Mouse (Mus musculus): ENCODE results near the gene Olfr1260.

The Olfr1260 gene

DNA sequence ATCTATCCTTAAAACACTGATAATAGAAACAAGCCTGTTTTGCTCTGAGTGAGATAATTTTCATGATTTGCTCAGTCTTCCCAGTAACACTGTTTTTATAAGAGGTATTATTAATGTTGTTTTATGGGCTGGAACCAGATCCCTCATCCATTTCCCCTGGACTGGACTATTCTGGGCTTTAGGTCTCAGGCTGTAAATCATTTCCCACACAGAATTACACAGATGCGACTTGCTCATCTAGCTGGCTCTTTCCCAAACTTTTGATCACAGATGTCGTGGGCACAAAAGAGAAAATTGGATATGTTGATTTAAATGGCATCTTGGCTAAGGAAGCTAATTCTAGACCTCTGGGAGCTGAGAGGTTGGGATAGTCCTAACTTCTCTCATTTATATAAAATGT, at the start of gene Olfr1260:
TSS of gene Olfr1260 (plus strand) at position 157 of the 400 bp plus-strand sequence.
- DNase-seq: no peak

DNA sequence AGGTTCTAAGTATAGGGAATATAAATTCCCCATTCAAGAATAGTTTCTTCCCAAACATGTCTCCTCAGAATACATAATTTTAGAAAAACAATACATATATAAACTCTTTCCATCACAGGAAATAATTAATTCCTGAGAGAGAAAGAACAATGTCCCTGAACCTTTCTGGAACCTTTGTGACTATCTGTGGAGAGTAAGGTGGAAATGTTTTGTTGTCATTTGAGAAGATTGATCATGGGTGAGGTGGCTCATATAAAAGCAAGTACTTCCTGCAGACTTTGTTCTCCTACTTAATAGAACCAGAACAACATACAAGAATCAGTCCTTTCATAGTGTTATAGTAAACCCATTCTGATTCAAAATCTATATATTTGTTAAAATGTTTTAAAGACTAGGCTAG, 47.1 kb upstream of the Olfr1260 start, which contains the start of gene Olfr1258:
TSS of gene Olfr1258 (plus strand) at position 301 of the 400 bp plus-strand sequence.
- DNase-seq: no peak

DNA sequence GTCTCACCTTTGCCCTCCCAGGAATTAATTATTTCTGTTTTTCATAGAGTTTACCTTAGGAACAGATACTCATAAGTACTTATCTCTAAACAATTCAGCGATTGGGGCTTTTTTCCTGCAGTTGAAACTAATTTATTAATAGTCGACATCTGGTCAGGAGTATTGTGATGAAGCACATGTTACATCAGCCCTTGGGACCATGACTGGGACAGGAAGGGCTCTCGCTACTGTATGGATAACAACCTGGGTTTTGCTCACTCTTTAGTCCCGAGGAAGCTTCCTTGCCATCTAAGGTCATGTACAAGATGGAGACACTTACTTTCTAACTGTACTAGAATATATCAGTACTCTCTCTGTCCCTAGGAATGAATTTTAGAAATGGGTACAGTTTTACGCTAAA, 25.6 kb upstream of the Olfr1260 start, which contains the start of gene Olfr1259:
TSS of gene Olfr1259 (minus strand) at position 101 of the 400 bp plus-strand sequence.
- DNase-seq: no peak

DNA sequence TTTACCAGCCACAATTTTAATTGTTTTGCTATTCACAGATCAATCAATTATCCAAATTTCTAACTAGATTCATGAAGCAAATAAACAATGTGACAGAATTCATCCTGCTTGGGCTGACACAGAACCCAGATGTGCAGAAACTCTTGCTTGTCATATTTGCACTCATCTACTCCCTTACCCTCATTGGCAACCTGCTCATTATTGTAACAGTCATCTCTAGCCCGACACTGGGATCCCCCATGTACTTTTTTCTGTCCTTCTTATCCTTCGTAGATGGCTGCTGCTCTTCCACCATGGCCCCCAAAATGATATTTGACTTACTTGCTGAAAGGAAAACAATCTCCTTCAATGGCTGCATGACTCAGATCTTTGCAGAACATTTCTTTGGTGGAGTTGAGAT, 3.6 kb downstream of the Olfr1260 start:
- DNase-seq: no peak

DNA sequence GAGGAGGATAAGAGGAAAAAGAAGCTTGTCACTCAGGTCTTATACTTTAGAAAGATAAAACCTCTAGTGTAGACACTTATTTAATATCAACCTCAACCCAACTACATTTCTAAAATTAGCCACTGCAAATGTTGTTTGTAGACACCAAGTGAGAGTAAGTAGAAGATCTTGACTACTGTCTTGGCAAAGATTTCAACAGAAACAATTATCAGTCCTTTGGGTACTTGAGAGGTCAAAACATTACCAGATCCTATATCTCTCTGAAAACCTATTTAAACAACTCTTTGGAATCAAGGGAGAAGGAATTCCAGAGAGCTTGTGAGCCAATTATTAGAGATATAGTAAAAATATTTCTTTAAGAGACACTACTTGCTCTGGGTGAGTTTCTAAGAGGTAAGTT, 16.8 kb downstream of the Olfr1260 start, which contains the start of gene Olfr1261:
TSS of gene Olfr1261 (plus strand) at position 301 of the 400 bp plus-strand sequence.
- no peak for DNase-seq

DNA sequence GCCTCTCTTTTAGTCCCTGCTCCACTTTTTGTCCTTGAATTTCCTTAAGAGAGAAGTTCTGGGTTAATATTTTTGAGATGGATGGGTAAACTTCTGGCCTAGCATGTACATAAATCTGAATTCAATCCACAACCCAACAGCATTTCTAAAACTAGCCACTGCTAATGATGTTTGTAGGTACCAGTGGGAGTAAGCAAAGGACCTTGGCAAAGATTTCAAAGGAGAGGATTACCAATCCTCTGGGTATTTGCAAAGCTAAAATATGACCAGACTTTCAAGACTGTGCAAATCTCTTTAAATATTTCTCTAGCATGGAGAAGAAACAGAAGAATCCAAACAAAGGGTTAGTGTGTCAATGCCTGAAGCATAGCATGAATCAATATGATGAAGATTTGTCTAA, 25.7 kb downstream of the Olfr1260 start, which contains the start of gene Olfr1262:
TSS of gene Olfr1262 (plus strand) at position 301 of the 400 bp plus-strand sequence.
- DNase-seq: no peak

DNA sequence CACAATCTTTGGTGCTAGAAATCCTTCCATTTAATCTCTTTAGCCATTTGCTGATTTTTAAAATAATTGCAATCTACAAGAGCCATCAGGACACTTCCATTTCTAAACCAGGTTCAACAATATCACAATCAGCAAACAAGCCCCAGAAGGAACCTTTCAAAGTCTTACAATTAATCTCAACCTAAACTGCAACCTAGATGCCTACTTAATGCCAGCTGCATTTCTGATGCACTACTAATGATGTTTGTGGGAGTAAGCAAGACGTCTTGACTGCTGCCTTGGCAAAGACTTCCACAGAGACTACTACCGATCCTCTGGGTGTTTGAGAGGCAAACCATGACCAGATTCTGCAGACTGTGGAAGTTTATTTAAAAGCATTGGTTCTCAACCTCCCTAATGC, 37.7 kb downstream of the Olfr1260 start, which contains the start of gene Olfr1263:
TSS of gene Olfr1263 (plus strand) at position 301 of the 400 bp plus-strand sequence.
- DNase-seq: no peak

DNA sequence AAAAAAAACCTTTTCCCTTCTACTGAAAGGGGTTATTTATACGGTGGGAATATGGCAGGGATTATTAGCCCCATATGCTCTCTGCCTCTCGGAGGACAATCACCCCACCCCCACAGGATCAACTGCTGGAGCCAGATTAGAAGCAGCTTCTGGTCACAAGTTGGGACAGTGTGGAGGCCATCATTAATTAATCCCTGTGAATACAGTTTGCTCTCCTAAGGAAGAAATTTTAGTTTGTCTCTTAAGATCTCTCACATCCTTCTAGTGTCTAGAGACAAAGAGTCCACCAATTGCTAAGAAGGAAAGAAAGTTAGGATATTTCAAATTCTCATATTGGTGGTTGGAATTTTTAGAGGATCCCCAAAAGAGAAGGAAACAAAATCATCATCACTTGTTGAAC, 51.3 kb downstream of the Olfr1260 start, which contains the start of gene Olfr1264:
TSS of gene Olfr1264 (minus strand) at position 101 of the 400 bp plus-strand sequence.
- DNase-seq: no peak

All from liver (tissue).